8 mouse cellular contexts compared by ENCODE assay signal in the genomic region with DNA sequence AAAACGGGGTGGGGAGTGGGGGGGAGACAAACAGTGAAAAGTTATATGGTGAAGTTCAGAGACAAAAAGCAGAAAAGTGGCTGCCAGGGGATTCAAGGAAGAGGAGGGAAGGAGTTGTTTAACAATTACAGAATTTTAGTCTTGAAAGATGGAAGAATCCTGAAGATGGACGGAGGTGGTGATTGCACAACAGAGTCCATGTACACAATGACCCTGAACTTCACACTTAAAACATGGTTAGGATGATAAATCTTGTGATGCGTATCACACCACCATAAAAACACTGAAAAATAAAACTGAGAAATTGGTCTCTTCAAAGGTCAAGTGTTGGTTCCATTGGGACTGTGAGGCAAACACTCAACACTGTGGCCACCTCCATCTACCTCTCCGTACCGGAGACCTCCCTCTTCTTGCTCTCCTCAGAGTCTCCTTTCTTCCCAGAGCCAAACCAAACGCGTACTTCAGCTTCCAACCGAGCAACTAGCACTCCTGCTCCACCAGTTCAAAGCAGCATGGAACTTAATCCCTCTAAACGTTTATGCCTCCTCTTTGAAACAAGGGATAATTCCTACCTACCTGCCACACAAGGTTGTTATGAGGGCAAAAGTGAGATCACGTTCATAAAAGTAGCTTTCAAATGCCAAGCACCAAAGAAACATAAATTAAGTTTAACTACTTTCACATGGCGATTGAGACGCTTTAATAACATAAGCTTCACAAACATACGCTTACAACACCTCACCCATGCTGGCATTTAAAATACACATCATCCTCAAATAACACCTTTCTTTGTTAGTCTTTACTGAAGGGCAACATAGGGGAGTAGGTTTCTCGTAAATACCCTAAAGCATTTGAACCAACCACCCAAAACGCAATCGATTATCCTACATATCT. TPM values are rescaled to one million over a fixed set of nuclear protein-coding genes. Genes with fewer than 3 reads are reported as not detected.
DNase-seq lines count a peak whose midpoint lies in the region; ATAC-seq and TF ChIP-seq lines count a peak whose summit lies in the region.

No protein-coding gene starts in this region.

- no peaks in the 10 kb centered on the region for H3K36me3 ChIP-seq in heart, embryonic 16.5 days (ENCODE audit: control insufficient read depth, insufficient read depth)
- no peaks in the 10 kb centered on the region for H3K36me3 ChIP-seq in hindbrain, embryonic 10.5 days
- H3K36me3 ChIP-seq in midbrain, embryonic 11.5 days (ENCODE audit: control insufficient read depth, insufficient read depth, low read length): no peaks in the 10 kb centered on the region

- peak overlapping the region; percentile 68 for H3K4me2 ChIP-seq in heart, embryonic 16.5 days (ENCODE audit: low read depth, low read length)
- H3K4me2 ChIP-seq in midbrain, embryonic 11.5 days: peak overlapping the region; percentile 70

- H3K9ac ChIP-seq in heart, embryonic 16.5 days (ENCODE audit: low read length): peak overlapping the region; percentile 94
- peak overlapping the region; percentile 95; the same call in 1 of the 2 replicates for H3K9ac ChIP-seq in midbrain, embryonic 11.5 days (ENCODE audit: low read length)

- DNase-seq in heart, adult 9 months (ENCODE audit: low spot score in 2 of 2): no peak
- no peak for DNase-seq in hindbrain, embryonic 10.5 days (ENCODE audit: low spot score)
- DNase-seq in midbrain, embryonic 11.5 days (ENCODE audit: low spot score, missing footprints): peak; percentile 91
- DNase-seq in thymus, postnatal 10 days (ENCODE audit: low spot score in 2 of 2): no peak
- DNase-seq in ovary, postnatal 10 days (ENCODE audit: low spot score): no peak
- no peak for DNase-seq in cerebellum, adult 9-10 months

- H3K27me3 ChIP-seq in heart, embryonic 16.5 days (ENCODE audit: control insufficient read depth, insufficient read depth, low read length): no peaks in the 10 kb centered on the region
- no peaks in the 10 kb centered on the region for H3K27me3 ChIP-seq in hindbrain, embryonic 10.5 days (ENCODE audit: insufficient read depth, poor library complexity, severe bottlenecking)
- H3K27me3 ChIP-seq in midbrain, embryonic 11.5 days (ENCODE audit: control insufficient read depth, insufficient read depth, low read length): no peaks in the 10 kb centered on the region

- no peaks in the 10 kb centered on the region for H3K9me3 ChIP-seq in heart, embryonic 16.5 days (replicated peaks; ENCODE audit: control insufficient read depth, low read length)
- H3K9me3 ChIP-seq in hindbrain, embryonic 10.5 days: no peaks in the 10 kb centered on the region
- H3K9me3 ChIP-seq in midbrain, embryonic 11.5 days (ENCODE audit: control insufficient read depth, low read length): no peaks in the 10 kb centered on the region

- WGBS in heart, embryonic 16.5 days: 37% methylated on average over 16 of the region's 16 CpGs
- WGBS in hindbrain, embryonic 10.5 days: 36% methylated on average over 16 of the region's 16 CpGs
- 36% methylated on average over 16 of the region's 16 CpGs for WGBS in midbrain, embryonic 11.5 days

- peak overlapping the region; percentile 95 for H3K4me3 ChIP-seq in heart, embryonic 16.5 days (ENCODE audit: low read length)
- peak overlapping the region; percentile 87 for H3K4me3 ChIP-seq in bone marrow macrophage, adult 2 months (ENCODE audit: insufficient read depth, low read length)
- H3K4me3 ChIP-seq in hindbrain, embryonic 10.5 days: peak overlapping the region; percentile 89
- peak overlapping the region; percentile 88 for H3K4me3 ChIP-seq in midbrain, embryonic 11.5 days (ENCODE audit: low read depth, low read length)

- peaks cover 19% of the 10 kb centered on the region for H3K4me1 ChIP-seq in heart, embryonic 16.5 days (ENCODE audit: control insufficient read depth, insufficient read depth, low read length)
- peaks cover 28% of the 10 kb centered on the region for H3K4me1 ChIP-seq in bone marrow macrophage, adult 2 months (ENCODE audit: control insufficient read depth, insufficient read depth, low read length)
- peaks cover 20% of the 10 kb centered on the region for H3K4me1 ChIP-seq in hindbrain, embryonic 10.5 days (replicated peaks)
- H3K4me1 ChIP-seq in midbrain, embryonic 11.5 days (ENCODE audit: control insufficient read depth, insufficient read depth, low read length): peaks cover 5% of the 10 kb centered on the region; the same call in 1 of the 2 replicates

- no peak for ATAC-seq in heart, embryonic 16.5 days (replicated peaks; ENCODE audit: extremely low read depth, insufficient read depth, low FRiP score)
- ATAC-seq in midbrain, embryonic 11.5 days (ENCODE audit: low FRiP score): no peak

- no peak for TF ChIP-seq CTCF in bone marrow macrophage, adult 2 months (IDR thresholded peaks at IDR 0.05; ENCODE audit: low read depth, low read length)

- H3K27ac ChIP-seq in heart, embryonic 16.5 days (ENCODE audit: low read length): peak overlapping the region; percentile 97
- H3K27ac ChIP-seq in bone marrow macrophage, adult 2 months (ENCODE audit: insufficient read depth, low read depth, low read length): no peak overlapping the region
- H3K27ac ChIP-seq in hindbrain, embryonic 10.5 days: no peak overlapping the region; the same call in 1 of the 2 replicates
- no peak overlapping the region for H3K27ac ChIP-seq in midbrain, embryonic 11.5 days (ENCODE audit: low read depth, low read length)

- TF ChIP-seq POLR2A in bone marrow macrophage, adult 2 months (IDR thresholded peaks at IDR 0.05; ENCODE audit: borderline replicate concordance, low read depth, low read length): no peak

RNA-seq across cellular contexts. Expression of a gene that starts 2.1 kb away (rescaled TPM):
- 21.2 and 27.1 TPM in 2 replicates for polyA plus RNA-seq in heart, embryonic 16.5 days (2015; fragmentation: Nextera tagmentation; extraction: Ambion mirVana)
- 38.3 and 49.0 TPM in 2 replicates for polyA plus RNA-seq in bone marrow macrophage, adult 2 months (2012; ENCODE audit: insufficient read depth, insufficient read length, missing spikeins)
- polyA plus RNA-seq in hindbrain, embryonic 10.5 days (2016; fragmentation: Nextera tagmentation; extraction: Ambion mirVana): 23.9 and 29.8 TPM in 2 replicates
- 38.7 and 42.3 TPM in 2 replicates for polyA plus RNA-seq in midbrain, embryonic 11.5 days (2014; fragmentation: Nextera tagmentation; extraction: Ambion mirVana)

RNA-seq across cellular contexts. Expression of a gene that starts 33.0 kb away (rescaled TPM):
- polyA plus RNA-seq in heart, embryonic 16.5 days (2015; fragmentation: Nextera tagmentation; extraction: Ambion mirVana): 0.06 TPM in 1 of 2 replicates, not detected in the other
- not detected in 2 replicates for polyA plus RNA-seq in bone marrow macrophage, adult 2 months (2012; ENCODE audit: insufficient read depth, insufficient read length, missing spikeins)
- 0.55 and 1.0 TPM in 2 replicates for polyA plus RNA-seq in hindbrain, embryonic 10.5 days (2016; fragmentation: Nextera tagmentation; extraction: Ambion mirVana)
- polyA plus RNA-seq in midbrain, embryonic 11.5 days (2014; fragmentation: Nextera tagmentation; extraction: Ambion mirVana): 0.95 and 1.0 TPM in 2 replicates
